Mouse (Mus musculus) testis, adult 2 months (tissue): ENCODE data around the gene Lbp.

ENCODE experiments used
- CTCF ChIP-seq: fragments of 200-500 bp; IDR thresholded peaks from 2 replicates; pipeline ENCODE4 v1.5.1; 2012; ENCODE audit warnings: low read depth, mild to moderate bottlenecking, inconsistent platforms, low read length, moderate library complexity; ENCODE audit not compliant: control insufficient read depth, insufficient read depth, insufficient replicate concordance
- POLR2A ChIP-seq: fragments of 200-500 bp; IDR thresholded peaks from 2 replicates; pipeline ENCODE4 v1.6.1; 2012; ENCODE audit warnings: low read depth, mild to moderate bottlenecking, inconsistent platforms, low read length, moderate library complexity; ENCODE audit not compliant: control insufficient read depth

DNA sequence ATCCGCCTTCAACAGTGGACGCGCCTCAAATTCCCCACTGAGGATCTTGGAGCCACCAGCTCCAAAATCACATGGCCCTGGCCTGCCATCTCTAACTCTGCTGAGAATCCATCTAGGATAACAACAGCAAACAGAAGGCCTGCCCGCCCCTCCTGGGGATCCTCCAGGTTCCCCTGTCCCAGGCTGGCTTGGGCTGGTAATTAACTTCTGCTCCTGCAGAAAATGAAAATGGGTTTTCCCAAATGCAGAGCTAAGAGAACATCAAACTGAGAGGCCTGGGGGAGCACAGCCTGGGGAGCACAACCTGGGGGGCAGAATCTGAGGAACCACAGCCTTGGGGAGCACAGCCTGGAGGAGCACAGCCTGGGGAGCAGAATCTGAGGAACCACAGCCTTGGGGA is 26.6 kb upstream of the Lbp start:
- TF ChIP-seq CTCF (no peak), POLR2A (no peak)
